Mouse (Mus musculus) olfactory bulb, adult 2 months (tissue): ENCODE data around the gene Agfg1.

Experiments used
- CTCF ChIP-seq: fragments of 200-500 bp; IDR thresholded peaks from 2 replicates; pipeline ENCODE4 v1.5.1; 2012; ENCODE audit warnings: low read depth, mild to moderate bottlenecking, low read length, moderate library complexity; ENCODE audit not compliant: insufficient read depth
- POLR2A ChIP-seq: fragments of 200-500 bp; IDR thresholded peaks from 2 replicates; pipeline ENCODE4 v1.6.1; 2012; ENCODE audit warnings: mild to moderate bottlenecking, low read depth, low read length, moderate library complexity; ENCODE audit not compliant: insufficient read depth

DNA sequence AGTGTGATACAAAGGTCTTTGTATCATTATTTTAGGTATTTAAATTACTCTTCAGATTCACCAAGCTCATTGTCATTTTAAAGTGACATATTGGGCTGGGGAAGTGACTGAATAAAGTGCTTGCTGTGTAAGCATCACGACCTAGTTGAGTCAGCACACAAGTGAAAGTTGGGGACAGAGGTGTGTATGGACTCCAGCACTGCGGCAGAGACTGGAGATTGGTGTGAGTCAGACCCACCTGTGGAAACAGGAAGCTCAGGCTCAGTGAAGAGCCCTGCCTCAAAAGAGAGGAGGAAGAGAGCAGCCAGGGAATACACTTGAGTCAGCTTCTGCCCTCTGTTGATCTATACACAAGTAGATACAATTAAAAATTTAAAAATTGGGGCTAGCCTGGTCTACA lies 39.9 kb downstream of the Agfg1 start:
- no peak for TF ChIP-seq POLR2A
- no peak for TF ChIP-seq CTCF
